Mouse (Mus musculus) forelimb bud, embryonic 11.5 days (tissue): ENCODE measurements at regions not wholly inside any gene's neighbourhood (a gene's known extent, or its start where the extent isn't known, plus 50 kb on each side); places are given as distances from the start of the nearest gene placed in this dataset.

ENCODE experiments used
- DNase-seq: peaks from one replicate; pipeline ENCODE4 v3.0.0-alpha.2; 2012; ENCODE audit warnings: low read depth, low spot score

DNA sequence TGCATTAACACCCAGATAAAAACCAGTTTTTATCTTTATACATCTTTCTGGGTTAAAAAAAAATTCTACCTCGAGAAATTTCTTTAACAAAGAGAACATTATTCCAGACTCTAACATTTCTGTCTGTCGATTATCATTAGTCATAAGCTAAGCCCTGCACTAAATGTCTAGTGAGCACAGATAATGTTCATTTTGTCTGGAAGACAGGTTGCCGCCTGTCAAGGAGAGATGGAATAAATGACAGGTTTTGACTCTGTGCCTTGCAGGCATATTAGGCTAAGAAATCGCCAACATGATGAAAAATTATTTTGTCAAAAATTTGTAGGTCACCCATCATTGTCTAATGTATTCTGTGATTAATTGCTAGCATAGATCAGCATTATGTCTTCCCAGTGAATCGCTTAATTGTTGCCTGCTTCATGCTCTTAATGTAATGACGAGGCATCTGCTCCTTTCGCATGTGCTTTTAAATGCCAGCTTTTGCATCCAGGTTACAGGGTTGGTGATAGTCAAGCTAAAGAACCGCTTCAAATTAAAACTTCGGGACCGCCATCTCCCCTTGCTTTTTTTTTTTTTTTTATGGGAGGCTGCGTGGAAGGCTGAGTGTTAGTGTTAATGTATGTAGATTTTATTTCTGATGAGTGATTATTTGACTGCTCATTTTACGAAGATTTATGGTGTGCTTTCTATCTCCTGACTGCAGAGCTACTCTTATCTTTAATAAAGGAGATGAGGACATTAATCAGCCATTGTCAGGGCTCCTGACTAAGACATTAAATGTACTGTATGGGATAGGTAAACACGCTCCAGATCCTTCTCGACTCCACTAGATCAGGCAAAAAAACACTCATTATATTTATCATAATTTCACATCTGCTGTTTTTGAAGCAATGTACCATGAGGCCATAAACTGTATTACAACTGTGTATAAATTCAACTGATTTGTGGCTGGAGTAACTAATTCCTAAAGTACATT, 135.9 kb upstream of the Meis2 start:
- DNase-seq, result no peak

DNA sequence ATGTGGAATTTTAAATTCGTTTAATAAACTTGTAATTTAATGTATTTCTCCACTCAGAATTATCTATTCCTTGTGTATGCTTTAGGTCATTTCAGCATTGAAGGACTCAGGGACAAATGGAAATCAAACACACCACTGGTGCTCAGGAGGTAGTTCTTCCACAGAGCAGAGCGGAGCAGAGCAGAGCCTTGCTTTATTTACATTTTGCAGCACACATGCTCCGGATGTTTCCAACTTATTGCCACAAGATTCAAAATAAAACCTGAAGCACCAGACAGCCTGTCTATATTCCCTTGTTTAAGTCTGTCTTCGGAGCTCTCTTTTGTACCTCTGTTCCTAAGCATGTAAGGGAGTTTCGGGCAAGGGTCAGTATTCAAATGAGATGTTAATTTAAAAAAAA, 135.2 kb upstream of the Meis2 start:
- DNase-seq, result no peak

GRCm38 (mm10) chr2:116181861-116182260, 116.2 kb upstream of the Meis2 start:
- no peak for DNase-seq

DNA sequence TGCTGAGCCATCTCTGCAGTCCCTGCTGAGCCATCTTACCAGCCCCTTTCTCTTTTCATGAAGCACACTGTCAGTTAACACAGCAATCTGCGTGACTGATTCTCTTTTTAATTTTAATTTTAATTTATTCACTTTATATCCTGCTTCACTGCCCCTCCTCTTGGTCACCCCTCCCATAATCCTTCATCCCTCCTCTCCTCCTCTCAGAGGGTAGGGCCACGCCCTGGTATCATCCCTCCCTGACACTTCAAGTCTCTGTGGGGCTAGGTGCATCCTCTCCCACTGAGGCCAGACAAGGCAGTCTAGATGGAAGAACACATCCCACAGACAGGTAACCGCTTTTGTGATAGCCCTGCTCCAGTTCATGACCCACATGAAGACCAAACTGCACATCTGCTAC, 111.5 kb upstream of the Meis2 start:
- DNase-seq, result no peak

GRCm38 (mm10) chr2:116165871-116166770, 100.5 kb upstream of the Meis2 start:
- DNase-seq, result no peak
